Mouse (Mus musculus): ENCODE measurements around the gene Cipc.

- TF ChIP-seq GATA1 (IDR thresholded peaks at IDR 0.05; ENCODE audit: low read length), result no peak
- TF ChIP-seq TAL1 (IDR thresholded peaks at IDR 0.05; ENCODE audit: low read length), result no peak
These were observed 39.7 kb downstream of the Cipc start for GRCm38 (mm10) chr12:86986562-86986961.
